Mouse (Mus musculus) CD4-positive helper T cell, adult 2 months (primary cell): ENCODE measurements around the gene Spata3.
"Not testable (repeated sequence)": the region's sequence is repeated elsewhere in the genome, so short reads cannot be mapped to it uniquely, and the experiment has no call there.

Source experiments
- DNase-seq: peaks from one replicate; pipeline ENCODE4 v3.0.0-alpha.2; 2012; ENCODE audit warnings: low read depth, missing footprints, low spot score

Gene Spata3

GRCm38 (mm10) chr1:86016516-86016915, at the start of gene Spata3:
TSS of gene Spata3 (plus strand) at chr1:86016816.
- no peak for DNase-seq

- DNase-seq, result no peak
These were observed 47.5 kb upstream of the Spata3 start for GRCm38 (mm10) chr1:85969081-85969480.

- no peak for DNase-seq
These were observed 47.1 kb upstream of the Spata3 start for GRCm38 (mm10) chr1:85969519-85969918.

GRCm38 (mm10) chr1:85971070-85971469, 45.5 kb upstream of the Spata3 start:
- no peak for DNase-seq

- no peak for DNase-seq
These were observed 44.3 kb upstream of the Spata3 start for GRCm38 (mm10) chr1:85972341-85972740.

- DNase-seq, result no peak
These were observed 43.1 kb upstream of the Spata3 start for GRCm38 (mm10) chr1:85973468-85973877.

- DNase-seq, result no peak
These were observed 38.9 kb upstream of the Spata3 start for GRCm38 (mm10) chr1:85977709-85978108.

- DNase-seq, result no peak
These were observed 34.8 kb upstream of the Spata3 start for GRCm38 (mm10) chr1:85981738-85982357.

GRCm38 (mm10) chr1:85985784-85986183, 30.8 kb upstream of the Spata3 start:
- DNase-seq, result peak; percentile 42

- no peak for DNase-seq
These were observed 28.3 kb upstream of the Spata3 start for GRCm38 (mm10) chr1:85988351-85988750.

GRCm38 (mm10) chr1:85988882-85989281, 27.7 kb upstream of the Spata3 start:
- not testable (repeated sequence) for DNase-seq

GRCm38 (mm10) chr1:85992175-85992574, 24.4 kb upstream of the Spata3 start:
- no peak for DNase-seq

- DNase-seq, result no peak
These were observed 23.1 kb upstream of the Spata3 start for GRCm38 (mm10) chr1:85993541-85993940.

- no peak for DNase-seq
These were observed 19.4 kb upstream of the Spata3 start for GRCm38 (mm10) chr1:85997221-85997620.

- peak; percentile 61 for DNase-seq
These were observed 18.6 kb upstream of the Spata3 start for GRCm38 (mm10) chr1:85998012-85998411.

- DNase-seq, result peak; percentile 56
These were observed 16.6 kb upstream of the Spata3 start for GRCm38 (mm10) chr1:85999853-86000570.

- DNase-seq, result peak; percentile 75
These were observed 11.1 kb upstream of the Spata3 start for GRCm38 (mm10) chr1:86005540-86005939.

- DNase-seq, result peak; percentile 69
These were observed 10.6 kb upstream of the Spata3 start for GRCm38 (mm10) chr1:86006040-86006439.

- DNase-seq, result peak; percentile 86
These were observed 8.8 kb upstream of the Spata3 start for GRCm38 (mm10) chr1:86007778-86008177.

GRCm38 (mm10) chr1:86015758-86016157, 858 bp upstream of the Spata3 start:
- not testable (repeated sequence) for DNase-seq

GRCm38 (mm10) chr1:86018235-86019055, 1.8 kb downstream of the Spata3 start:
- peak; percentile 68 for DNase-seq

- DNase-seq, result peak; percentile 41
These were observed 4.9 kb downstream of the Spata3 start for GRCm38 (mm10) chr1:86021365-86021989.
